Mouse (Mus musculus) cerebellum, adult 2 months (tissue): ENCODE measurements around the gene Btbd18. TPM values are rescaled to one million over a fixed set of nuclear protein-coding genes. Genes with fewer than 3 reads are reported as not detected.
A peak's percentile ranks its signal among the peaks of the same experiment; 100 is the strongest.

Experiments used
- DNase-seq, 2 experiments: peaks; one replicate each; pipeline ENCODE4 v3.0.0; 2021
- H3K27ac ChIP-seq: fragments of 200-500 bp; 2 replicates; pipeline ENCODE4 v1.5.1; 2012; ENCODE audit warnings: low read length, control low read depth, inconsistent platforms; ENCODE audit not compliant: insufficient read depth
- H3K27me3 ChIP-seq: fragments of 200-500 bp; 2 replicates; pipeline ENCODE4 v1.6.1; 2012; ENCODE audit warnings: inconsistent platforms, mild to moderate bottlenecking, low read length, moderate library complexity; ENCODE audit not compliant: control insufficient read depth, insufficient read depth
- H3K4me1 ChIP-seq: fragments of 200-500 bp; 2 replicates; pipeline ENCODE4 v1.6.1; 2011; ENCODE audit warnings: low read length; ENCODE audit not compliant: control insufficient read depth, insufficient read depth
- H3K4me3 ChIP-seq: fragments of 200-500 bp; replicated peaks from 2 replicates; pipeline ENCODE3; 2011; ENCODE audit warnings: mild to moderate bottlenecking, low read depth, low read length, control low read depth; ENCODE audit not compliant: insufficient read depth
- CTCF ChIP-seq: fragments of 200-500 bp; IDR thresholded peaks from 2 replicates; pipeline ENCODE4 v1.5.1; 2011; ENCODE audit warnings: low read depth, mild to moderate bottlenecking, control low read depth, low read length, moderate library complexity, borderline replicate concordance; ENCODE audit not compliant: insufficient read depth
- POLR2A ChIP-seq: fragments of 200-500 bp; IDR thresholded peaks from 2 replicates; pipeline ENCODE4 v1.6.1; 2011; ENCODE audit warnings: low read length, control low read depth, borderline replicate concordance; ENCODE audit not compliant: insufficient read depth
- WGBS: fragments of 180-500 bp; shearing (Covaris S2); methylation state at CpG from one replicate; pipeline ENCODE4 v1.1.7; 2018; 5-methylcytosine and 5-hydroxymethylcytosine counted together
- polyA plus RNA-seq: library from polyadenylated mRNA; depleted of rRNA; stranded (reverse); fragments of >200 nt; gene quantifications from 2 replicates; pipeline ENCODE4 v1.2.3, GENCODE M21; 2012

Btbd18 gene
- polyA plus RNA-seq, 1 experiment = not detected

DNA sequence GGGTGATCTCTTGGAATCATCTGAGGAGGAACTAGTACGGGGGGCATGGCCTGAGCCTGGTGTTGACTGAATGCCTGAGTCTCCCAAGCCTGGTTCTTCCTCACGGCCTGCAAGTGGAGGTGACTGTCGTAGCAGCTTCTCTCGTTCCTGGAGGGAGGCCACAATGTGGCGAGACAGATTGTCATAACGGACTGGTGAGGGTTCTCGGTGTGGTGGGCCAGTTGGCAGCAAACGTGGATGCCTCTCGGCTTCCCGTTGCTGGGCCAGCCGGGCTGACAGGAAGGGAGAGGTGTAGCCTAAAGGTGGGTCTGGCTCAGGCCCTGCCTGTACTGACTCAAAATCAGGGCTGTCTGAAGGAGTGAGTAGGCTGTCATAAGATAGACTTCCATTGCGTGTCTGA, 31.2 kb downstream of the Btbd18 start:
- TF ChIP-seq CTCF = no peak
- peak; percentile 41 to 58 for DNase-seq
- H3K27me3 ChIP-seq = no peaks in the 10 kb centered on the region
- peaks cover 6% of the 10 kb centered on the region; the same call in 1 of the 2 replicates for H3K4me1 ChIP-seq
- WGBS = 18% methylated on average over 12 of the region's 12 CpGs
- peak overlapping the region; percentile 17 for H3K27ac ChIP-seq
- no peak overlapping the region for H3K4me3 ChIP-seq

DNA sequence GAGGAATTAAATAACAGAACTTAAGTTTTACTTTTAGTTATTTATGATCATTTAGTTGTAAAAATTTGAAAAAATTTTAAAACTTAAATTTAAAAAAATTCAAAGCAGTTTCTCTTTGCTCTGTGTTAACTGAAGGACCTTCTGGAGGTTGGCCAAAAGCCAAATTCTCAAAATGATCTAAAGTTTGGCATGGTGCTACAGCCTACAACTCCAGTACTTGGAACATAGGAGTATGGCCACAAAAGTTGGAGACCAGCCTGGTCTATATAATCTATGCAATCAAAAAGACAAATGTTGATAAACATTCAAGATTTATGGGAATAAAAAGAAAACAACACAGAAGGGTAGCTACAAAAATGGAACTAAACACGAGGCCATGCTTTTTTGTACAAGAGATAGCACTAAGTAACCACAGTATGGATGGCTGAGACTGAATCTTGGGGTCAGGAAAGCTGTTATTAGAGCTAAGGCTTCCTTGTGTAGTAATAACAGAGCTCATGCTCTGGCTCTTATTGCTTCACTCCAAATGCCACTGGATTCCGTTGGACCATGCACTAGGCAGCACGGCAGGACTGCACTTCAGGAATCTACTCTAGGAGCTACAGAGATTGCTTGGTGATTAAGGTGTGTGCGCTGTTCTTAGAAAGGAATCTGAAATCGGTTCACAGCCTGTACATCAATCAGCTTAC, 36.3 kb downstream of the Btbd18 start:
- DNase-seq = no peak
- no peak for TF ChIP-seq POLR2A
- TF ChIP-seq CTCF = no peak
- Histone ChIP-seq H3K4me3 (no peak overlapping the region), H3K27ac (no peak overlapping the region), H3K4me1 (peaks cover 4% of the 10 kb centered on the region; the same call in 1 of the 2 replicates), H3K27me3 (no peaks in the 10 kb centered on the region)
- 89% methylated on average over 5 of the region's 5 CpGs for WGBS

DNA sequence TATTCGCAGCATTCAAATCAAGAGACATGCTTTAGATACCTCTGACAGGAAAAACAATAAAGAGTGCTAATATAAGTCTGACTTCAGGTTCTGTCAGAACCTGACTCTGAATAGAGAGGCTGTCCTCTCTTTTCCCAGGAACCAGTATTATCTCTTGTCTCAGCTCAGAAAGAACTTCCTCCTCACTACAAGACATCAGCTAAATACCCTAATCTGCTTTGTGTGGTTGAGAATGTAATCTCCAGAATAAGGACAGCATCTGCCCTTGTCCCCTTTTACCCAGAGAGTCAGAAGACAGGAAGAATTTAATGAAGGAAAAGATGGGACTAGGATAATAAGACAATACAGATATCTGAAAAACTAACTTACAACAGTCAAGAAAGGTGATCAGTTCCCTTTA, 44.6 kb downstream of the Btbd18 start:
- no peaks in the 10 kb centered on the region for H3K27me3 ChIP-seq
- DNase-seq = no peak
- H3K4me1 ChIP-seq = peaks cover 4% of the 10 kb centered on the region
- H3K27ac ChIP-seq = no peak overlapping the region
- no peak for TF ChIP-seq CTCF
- TF ChIP-seq POLR2A = no peak
- 96% methylated on average over 1 of the region's 1 CpGs for WGBS
- H3K4me3 ChIP-seq = no peak overlapping the region

DNA sequence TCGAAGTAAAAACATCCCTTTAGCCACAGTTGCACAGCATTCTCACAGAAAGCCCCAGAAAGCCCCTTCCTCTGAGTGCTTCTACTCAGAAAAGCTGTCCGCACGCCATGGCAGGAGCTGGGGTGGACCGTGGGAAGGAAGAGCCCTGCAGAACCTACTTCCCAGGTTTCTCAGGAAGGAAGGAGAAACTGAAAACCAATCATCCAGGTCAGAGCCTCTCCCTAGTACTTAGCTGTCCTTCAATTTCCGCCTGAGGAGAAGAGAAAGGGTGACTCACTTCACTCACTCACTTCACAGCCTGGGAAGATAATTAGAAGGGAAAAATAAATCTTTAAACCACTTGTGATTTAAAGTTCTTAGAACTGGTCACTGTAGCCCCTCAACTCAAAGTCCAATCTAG, 45.5 kb downstream of the Btbd18 start:
- H3K27ac ChIP-seq = no peak overlapping the region
- H3K4me3 ChIP-seq = no peak overlapping the region
- TF ChIP-seq CTCF = no peak
- TF ChIP-seq POLR2A = no peak
- H3K4me1 ChIP-seq = peaks cover 4% of the 10 kb centered on the region
- 76% methylated on average over 5 of the region's 5 CpGs for WGBS
- H3K27me3 ChIP-seq = no peaks in the 10 kb centered on the region
- DNase-seq = no peak

DNA sequence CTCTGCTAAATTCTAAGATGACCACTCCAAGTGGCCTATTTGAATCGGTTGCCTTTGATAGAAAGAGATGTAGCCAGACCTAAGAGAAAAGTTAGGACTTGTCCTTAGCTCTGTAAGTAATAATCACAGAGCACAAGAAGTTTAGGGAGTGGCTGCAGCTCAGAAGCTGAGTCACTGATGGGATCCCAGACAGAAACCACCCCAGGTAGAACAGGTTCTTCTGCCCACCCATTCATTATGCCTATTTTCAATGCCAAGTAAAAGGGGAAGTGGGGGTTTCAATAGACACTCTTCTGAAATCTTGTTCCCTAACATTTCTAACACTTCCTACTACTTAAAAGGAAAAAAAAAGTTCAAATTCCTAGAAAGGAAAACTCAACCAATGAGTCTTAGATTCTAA, 46.4 kb downstream of the Btbd18 start:
- WGBS = 94% methylated on average over 1 of the region's 1 CpGs
- TF ChIP-seq POLR2A = no peak
- TF ChIP-seq CTCF = no peak
- Histone ChIP-seq H3K4me3 (no peak overlapping the region), H3K27ac (no peak overlapping the region), H3K4me1 (peaks cover 4% of the 10 kb centered on the region), H3K27me3 (no peaks in the 10 kb centered on the region)
- no peak for DNase-seq

DNA sequence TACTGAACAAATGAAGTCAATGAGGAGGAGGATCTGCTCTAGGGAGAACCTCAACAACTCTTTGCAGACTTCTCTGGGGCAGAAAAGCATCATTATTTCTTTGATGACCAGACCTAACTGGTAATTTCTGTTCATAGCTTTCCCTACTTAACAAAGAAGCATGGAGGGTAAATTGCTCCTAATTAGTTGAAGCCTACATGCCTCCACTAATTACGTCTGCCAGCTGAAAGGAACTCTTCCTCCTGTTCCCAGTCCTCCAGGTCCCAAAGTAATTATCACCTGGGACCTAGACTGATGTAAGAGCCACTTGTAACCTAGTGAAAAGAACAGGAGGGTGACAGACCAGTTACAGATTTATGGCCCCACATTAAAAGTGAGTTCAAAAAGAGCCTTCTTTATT, 48.6 kb downstream of the Btbd18 start:
- Histone ChIP-seq H3K27ac (no peak overlapping the region), H3K27me3 (no peaks in the 10 kb centered on the region), H3K4me1 (peaks cover 4% of the 10 kb centered on the region), H3K4me3 (no peak overlapping the region)
- TF ChIP-seq CTCF (no peak), POLR2A (no peak)
- WGBS = 59% methylated on average over 1 of the region's 1 CpGs
- no peak for DNase-seq

DNA sequence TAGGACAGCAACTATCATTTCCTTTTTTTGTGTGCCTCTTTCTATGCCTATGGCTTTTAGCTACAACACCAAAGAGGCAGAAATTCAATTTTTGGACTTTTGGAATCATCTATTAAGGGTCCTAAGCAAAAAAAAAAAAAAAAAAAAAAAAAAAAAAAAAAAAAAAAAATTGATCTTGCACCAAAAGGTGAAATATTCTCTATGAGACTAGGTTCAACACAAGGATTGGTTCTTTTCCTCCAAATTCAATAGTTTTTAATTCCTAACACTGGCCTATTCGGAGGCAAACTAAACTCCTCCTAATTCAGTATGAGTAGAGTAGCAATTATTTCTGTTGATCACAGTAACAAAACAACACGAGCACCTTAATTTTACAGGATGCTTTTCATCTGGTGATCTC, 53.0 kb downstream of the Btbd18 start:
- 88% methylated on average over 2 of the region's 2 CpGs for WGBS
- peaks cover 7% of the 10 kb centered on the region for H3K4me1 ChIP-seq
- H3K27ac ChIP-seq = no peak overlapping the region
- no peaks in the 10 kb centered on the region for H3K27me3 ChIP-seq
- no peak for DNase-seq
- H3K4me3 ChIP-seq = no peak overlapping the region
- TF ChIP-seq CTCF (no peak), POLR2A (no peak)

DNA sequence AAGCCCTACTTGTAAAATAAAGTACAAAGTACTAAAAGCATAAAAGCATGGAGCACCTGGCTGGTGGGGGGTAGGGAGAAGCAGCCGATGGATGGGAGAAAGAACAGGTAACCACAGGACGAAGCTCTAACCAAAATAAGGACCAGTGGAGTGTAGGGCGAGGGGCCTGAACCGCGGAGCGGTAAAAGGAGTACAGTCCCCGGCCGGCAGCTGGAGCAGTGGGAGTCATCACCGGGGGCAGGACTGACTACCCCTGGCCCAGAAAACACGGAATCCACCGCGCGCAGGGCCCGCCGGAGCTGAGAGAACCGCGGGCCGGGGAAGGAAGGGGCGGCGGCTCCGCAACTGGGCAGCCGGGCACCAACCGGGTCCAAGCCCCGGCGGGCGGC, 55.5 kb downstream of the Btbd18 start:
- TF ChIP-seq POLR2A (no peak), CTCF (no peak)
- WGBS = under 1% methylated on average over 26 of the region's 26 CpGs
- Histone ChIP-seq H3K4me3 (peak overlapping the region; percentile 83), H3K4me1 (peaks cover 6% of the 10 kb centered on the region; the same call in 1 of the 2 replicates), H3K27me3 (no peaks in the 10 kb centered on the region), H3K27ac (peak overlapping the region; percentile 55)
- DNase-seq = no peak
